Mouse (Mus musculus): ENCODE results near the gene Smyd3. TPM values are rescaled to one million over a fixed set of nuclear protein-coding genes. Genes with fewer than 3 reads are reported as not detected.

The Smyd3 gene
- total RNA-seq, 2 experiments from 2014 or later: 4.3 to 5.1 TPM

GRCm38 (mm10) chr1:179424879-179425472 is 92.9 kb downstream of the Smyd3 start:
- no peak for DNase-seq
- intact Hi-C loops (cut with DNase I; ENCODE audit: low total_unique reads): no loop called here

GRCm38 (mm10) chr1:179419091-179419490 is 98.8 kb downstream of the Smyd3 start:
- intact Hi-C loops (cut with DNase I; ENCODE audit: low total_unique reads): no loop called here
- no peak for DNase-seq

GRCm38 (mm10) chr1:179408086-179408485 is 109.8 kb downstream of the Smyd3 start:
- no peak for DNase-seq
- intact Hi-C loops (cut with DNase I; ENCODE audit: low total_unique reads): no loop called here

DNA sequence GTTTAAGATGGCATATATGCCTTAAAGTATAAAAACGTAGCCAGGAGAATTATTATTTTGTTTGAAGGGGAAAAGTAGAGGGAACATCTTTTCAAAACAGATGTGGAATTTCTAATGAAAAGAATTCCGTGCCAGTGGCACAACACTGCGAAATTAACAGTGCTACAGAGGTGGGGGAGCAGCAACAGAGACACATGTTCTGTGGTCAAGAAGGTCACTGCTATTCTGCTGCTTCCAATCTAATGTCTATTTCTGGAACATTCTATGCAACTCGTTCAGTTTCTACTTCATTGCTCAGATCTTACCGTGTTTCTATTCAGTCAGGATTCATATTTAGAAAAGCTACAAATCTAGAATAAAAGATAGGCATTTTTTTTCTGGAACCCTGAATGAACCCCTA is 117.0 kb downstream of the Smyd3 start:
- DNase-seq: no peak
- intact Hi-C loops (cut with DNase I; ENCODE audit: low total_unique reads): no loop called here

DNA sequence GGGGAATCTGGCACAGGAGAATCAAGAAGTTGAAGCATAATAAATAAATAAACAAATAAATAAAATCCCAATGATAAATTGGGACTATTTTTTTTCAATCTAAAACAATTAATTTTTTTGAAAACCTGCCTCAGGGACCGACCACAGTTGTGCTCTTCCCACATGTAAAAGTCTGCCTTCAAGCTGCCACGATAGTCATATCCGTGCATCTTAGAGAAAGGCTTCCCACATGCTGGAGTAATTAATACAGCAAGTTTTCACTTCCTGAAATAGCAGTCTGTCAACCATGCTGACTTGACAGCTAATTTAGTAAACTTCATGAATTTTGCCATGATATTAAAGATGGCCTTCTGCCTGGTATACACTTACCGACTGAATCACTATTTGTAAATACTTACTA is 119.2 kb downstream of the Smyd3 start:
- DNase-seq: no peak
- intact Hi-C loops (cut with DNase I; ENCODE audit: low total_unique reads): no loop called here

GRCm38 (mm10) chr1:179386237-179386975 is 131.4 kb downstream of the Smyd3 start:
- intact Hi-C loops (cut with DNase I; ENCODE audit: low total_unique reads): no loop called here
- DNase-seq: no peak

GRCm38 (mm10) chr1:179385691-179386090 is 132.2 kb downstream of the Smyd3 start:
- no peak for DNase-seq
- intact Hi-C loops (cut with DNase I; ENCODE audit: low total_unique reads): no loop called here

DNA sequence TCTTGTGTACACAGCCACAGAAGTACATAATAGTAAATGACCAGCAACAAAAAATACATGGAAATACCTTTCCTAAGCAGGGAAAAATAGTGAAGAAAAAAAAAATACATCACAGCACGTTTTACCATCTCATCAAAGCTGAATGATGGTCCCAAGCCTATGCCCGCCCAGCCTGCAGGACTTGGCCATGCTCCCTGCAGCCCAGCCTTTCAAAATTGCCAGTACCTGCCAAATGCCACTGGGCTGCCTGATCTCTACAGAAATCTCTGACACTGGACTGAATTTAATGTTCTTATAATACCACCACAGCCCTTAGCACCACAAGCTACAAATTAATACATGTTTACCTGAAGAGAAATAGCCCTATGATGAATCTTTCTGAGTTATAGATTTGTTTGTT is 133.5 kb downstream of the Smyd3 start:
- no peak for DNase-seq
- intact Hi-C loops (cut with DNase I; ENCODE audit: low total_unique reads): no loop called here

DNA sequence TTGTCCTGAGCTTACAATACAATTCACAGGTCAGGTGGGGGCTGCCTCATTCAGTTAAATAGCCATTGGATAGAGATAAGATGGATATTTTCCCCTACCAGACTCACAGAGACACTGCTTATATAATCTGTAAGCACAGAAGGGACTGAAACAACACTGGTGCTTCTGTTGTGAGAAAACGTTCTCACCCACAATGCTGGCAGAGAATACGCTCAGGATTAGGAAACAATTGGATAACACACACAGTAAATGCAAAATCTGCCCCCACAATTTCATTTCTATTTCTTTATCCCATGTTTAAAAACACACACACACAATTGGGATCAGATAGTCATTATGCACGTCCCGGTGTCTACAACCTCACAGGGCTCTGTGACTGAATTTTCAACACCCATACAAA is 139.7 kb downstream of the Smyd3 start:
- DNase-seq: no peak
- intact Hi-C loops (cut with DNase I; ENCODE audit: low total_unique reads): no loop called here

GRCm38 (mm10) chr1:179374987-179375386 is 142.9 kb downstream of the Smyd3 start:
- no peak for DNase-seq
- intact Hi-C loops (cut with DNase I; ENCODE audit: low total_unique reads): no loop called here

DNA sequence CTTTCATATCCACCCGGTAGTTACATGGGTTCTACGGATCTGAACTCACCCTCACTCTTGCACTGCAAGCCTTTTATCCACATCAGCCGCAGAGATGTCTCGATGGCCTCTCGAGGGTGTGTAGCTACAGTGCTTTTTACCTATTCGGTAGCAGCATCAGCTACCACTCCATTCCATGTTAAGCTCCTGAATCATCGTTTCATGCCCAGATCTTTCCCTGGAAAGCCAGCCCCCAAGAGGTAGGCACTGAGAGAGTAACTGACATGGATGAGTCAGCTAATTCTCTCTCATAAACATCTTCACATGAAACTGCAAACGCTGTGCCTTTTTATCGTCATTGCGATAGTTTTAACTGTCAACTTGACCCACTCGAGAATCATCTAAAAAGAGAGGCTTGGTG is 143.9 kb downstream of the Smyd3 start:
- intact Hi-C loops (cut with DNase I; ENCODE audit: low total_unique reads): no loop called here
- DNase-seq: no peak

DNA sequence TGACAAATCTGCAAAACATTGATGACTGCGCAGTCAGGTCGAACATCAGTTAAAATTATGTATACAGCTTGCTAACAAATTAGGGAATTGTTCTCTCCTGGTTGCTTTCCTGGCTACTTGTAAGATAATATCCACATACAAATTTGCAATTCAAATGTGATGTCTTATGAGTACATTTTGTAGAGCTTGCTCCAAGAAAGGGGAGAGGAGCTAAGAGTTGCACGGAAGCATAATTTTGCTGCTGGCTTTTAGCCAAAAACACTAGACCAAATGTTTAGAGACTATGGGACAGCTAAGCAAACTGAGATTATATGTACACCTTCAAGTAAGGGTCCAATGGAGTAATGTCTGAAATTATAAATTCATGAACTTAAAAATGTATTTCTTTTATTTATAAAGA is 146.7 kb downstream of the Smyd3 start:
- DNase-seq: no peak
- intact Hi-C loops (cut with DNase I; ENCODE audit: low total_unique reads): no loop called here

DNA sequence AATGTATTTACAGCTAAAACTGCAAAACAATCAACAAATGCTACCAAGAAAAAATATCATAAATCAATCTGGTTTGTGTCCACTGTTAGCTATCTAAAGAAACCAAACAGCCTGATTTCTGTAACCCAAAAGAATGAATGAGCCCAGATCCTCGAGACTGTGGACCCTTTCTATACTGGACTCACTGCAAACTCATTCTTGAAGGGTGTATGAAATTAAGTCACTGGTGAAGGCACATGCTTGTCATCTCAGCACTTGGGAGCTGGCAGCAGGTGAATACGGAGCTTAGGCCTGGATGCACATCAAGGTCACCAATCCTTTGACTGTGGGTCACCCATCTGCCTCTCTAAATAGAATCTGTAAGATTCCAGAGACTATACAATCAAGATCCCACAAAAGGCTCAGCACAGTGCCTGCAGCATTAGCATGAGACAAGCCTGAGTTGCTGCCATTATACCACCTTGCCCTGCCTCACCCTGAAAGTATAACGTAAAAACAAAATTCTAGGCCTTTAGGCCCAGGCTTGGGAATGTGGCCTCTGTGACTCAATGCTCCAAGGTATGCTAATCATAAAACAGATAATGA is 149.3 kb downstream of the Smyd3 start:
- intact Hi-C loops (cut with DNase I; ENCODE audit: low total_unique reads): no loop called here
- DNase-seq: no peak

GRCm38 (mm10) chr1:179361481-179362466 is 156.1 kb downstream of the Smyd3 start:
- intact Hi-C loops (cut with DNase I; ENCODE audit: low total_unique reads): no loop called here
- no peak for DNase-seq

DNA sequence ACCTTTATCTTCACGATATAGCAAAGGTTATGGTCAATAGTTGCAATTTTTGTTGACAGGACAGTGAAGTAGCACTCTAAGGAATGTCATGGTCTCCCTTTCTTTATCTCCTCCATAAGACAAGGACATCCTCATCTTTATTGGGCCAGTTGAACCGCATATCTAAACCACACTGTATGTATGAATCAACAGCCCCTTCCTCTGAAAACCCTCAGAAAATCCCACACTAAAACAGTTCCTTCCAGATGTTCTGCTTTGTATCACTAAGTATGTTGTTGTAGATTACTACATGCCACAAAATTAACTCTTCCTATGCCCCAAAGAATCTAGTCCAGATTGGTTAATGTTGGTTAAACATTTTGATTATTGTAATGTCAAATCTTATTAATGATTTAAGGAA is 160.7 kb downstream of the Smyd3 start:
- DNase-seq: no peak
- intact Hi-C loops (cut with DNase I; ENCODE audit: low total_unique reads): no loop called here

DNA sequence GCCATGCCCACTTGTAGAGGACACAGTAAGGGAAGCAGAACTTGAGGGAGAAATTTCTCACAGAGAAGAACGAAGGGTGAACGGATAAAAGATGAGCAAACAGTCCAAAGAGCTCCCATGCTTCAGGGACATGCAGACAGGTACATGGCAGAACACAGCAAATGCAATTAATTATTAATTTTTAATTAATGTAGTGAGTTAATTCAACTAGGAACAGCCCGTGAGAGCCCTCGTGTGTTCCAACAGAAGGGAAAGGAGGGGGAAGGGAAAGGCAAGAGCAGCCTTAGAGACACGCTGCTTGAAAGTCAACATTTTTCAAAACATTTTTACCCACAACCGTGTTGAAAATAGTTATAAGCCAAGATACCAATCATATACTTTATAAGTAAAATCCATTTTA is 163.6 kb downstream of the Smyd3 start:
- DNase-seq: no peak
- intact Hi-C loops (cut with DNase I; ENCODE audit: low total_unique reads): no loop called here

- intact Hi-C loops (cut with DNase I; ENCODE audit: low total_unique reads): no loop called here
- DNase-seq: no peak
These were observed 172.4 kb downstream of the Smyd3 start for GRCm38 (mm10) chr1:179345318-179345925.

- intact Hi-C loops (cut with DNase I; ENCODE audit: low total_unique reads): no loop called here
These were observed 174.4 kb downstream of the Smyd3 start for GRCm38 (mm10) chr1:179343426-179343825.

DNA sequence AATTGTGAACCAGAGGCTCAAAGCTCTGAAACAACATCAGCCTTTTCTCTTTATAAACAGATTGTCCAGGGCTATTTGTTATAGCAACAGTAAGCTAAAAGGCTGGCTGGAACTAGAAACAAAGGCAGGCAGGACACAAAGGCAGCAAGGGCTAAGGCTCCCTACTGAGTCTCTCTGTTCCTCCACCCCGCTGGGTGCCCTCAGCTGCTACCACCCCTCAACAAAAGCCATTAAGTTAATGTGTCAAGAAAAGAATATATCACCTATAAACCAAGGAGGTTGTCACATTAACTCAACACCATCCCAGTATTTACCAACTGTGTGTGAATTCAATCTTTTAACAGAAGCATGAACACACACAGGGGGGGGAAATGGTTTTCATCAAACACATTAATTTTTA is 176.3 kb downstream of the Smyd3 start:
- DNase-seq: no peak
- intact Hi-C loops (cut with DNase I; ENCODE audit: low total_unique reads): no loop called here

More at GRCm38 (mm10) chr1:179343426-179343825, 174.4 kb downstream of the Smyd3 start:
- no peak for DNase-seq

GRCm38 (mm10) chr1:179339066-179339465 is 178.8 kb downstream of the Smyd3 start:
- no peak for DNase-seq
- intact Hi-C loops (cut with DNase I; ENCODE audit: low total_unique reads): no loop called here
